Mouse (Mus musculus): Measurements from ENCODE around the gene 1500011B03Rik.
"Not testable (repeated sequence)": the region's sequence is repeated elsewhere in the genome, so short reads cannot be mapped to it uniquely, and the experiment has no call there.

Gene 1500011B03Rik

DNA sequence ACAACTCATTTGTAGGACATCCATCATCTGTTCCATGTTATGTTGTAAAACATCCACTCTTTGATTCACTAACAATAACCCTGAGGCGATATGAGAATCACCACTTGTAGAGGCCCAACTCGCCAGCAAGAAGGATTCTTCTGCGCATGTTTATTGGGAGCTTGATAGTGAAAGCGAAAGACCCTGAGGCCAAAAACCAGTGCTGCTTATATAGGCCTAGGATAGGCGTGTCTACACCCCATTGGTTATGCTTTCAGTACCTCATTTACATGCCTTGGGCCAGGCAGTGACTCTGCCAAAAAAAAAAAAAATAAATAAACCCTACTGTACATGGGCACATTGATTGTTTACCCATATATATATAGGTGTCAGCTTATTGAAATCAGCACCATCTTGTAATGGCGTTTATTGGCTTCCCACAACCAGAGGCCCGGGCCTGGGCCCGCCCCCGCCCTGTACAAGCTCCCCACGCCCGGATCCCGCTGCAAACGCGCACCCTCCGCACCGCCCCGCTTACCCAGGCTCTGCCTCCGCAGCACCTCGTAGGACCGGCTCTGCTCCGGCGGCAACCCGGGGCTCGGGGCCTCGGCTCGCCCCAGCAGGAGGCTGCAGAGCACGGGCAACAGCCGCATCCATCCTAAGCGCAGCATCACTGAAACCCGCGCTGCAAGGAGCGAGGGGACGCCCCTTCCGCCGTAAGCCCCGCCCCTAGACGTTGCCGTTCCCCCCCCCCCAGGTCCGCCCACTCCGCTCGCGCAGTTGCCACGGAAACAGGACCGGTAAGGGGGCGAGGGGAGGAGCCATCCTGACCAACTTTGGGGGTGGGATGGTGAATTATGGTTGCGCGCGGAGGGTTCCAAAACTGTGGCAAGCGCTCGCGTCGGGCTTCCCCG, at the start of gene 1500011B03Rik:
TSS of gene 1500011B03Rik (minus strand) at position 673 of the 893 bp plus-strand sequence.
- peak; percentile 42 to 60 for DNase-seq (ENCODE audit: low spot score in 2 of 2)

GRCm38 (mm10) chr5:114865279-114865678, 42.0 kb upstream of the 1500011B03Rik start:
- no peak for DNase-seq (ENCODE audit: low spot score in 2 of 2)

DNA sequence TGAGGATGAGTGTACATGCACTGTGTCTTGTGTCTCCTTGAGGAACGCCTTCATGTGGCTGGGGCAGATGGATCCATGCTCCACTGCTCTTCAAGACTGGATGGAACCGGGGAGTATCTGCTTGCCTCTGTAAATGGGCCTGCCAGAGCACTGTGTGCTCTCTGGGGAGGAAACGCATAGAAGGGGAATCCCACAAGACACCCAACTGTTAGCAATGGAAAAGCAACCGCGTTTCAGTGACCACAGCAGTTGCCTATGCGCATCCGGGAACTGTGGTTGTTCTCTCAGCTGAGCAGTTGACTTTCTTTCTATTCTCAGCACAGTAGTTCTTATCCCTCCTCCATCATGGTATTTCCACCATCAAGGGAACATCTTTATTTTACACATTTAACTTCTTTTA, 41.5 kb upstream of the 1500011B03Rik start:
- DNase-seq (ENCODE audit: low spot score in 2 of 2): no peak

GRCm38 (mm10) chr5:114861730-114862129, 38.5 kb upstream of the 1500011B03Rik start:
- DNase-seq (ENCODE audit: low spot score in 2 of 2): no peak

DNA sequence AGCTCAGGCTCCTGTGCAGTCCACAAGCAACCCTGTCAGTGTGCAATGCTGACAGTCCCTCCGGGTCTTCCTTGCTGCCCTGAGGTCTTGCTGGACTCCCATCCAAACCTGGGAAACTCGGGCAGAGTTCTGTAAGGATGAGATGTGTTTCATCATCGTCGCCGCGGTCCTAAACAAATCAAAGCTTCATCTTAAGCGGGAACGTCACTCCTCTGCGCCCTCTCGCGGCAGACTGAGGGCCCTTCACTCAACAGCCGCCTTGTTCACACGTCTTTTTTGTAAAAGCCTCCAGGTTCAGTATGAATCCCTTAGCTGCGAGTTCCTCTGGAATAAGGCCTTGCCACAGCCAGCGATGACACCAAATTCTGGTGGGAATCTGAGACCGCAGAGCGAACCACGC, 36.0 kb upstream of the 1500011B03Rik start:
- peak; percentile 61 to 74 for DNase-seq (ENCODE audit: low spot score in 2 of 2)

DNA sequence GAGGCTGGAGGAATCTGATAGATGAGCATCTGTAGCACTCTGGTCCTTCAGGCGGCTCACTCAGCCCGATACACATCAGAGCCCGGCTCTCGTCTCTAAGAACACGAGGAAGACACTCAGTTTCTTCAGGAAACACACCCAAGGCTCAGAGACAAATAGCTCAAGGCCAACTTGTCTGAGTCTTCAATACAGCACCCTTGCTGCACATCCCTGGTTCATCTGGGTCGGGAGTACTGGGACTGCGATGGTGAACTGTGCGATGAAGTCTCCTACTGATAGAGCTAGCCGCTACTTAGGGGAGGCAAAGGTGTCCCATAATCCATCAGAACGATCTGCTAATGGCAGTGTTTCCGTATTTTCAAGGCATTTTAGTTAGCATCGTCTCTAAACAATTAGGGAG, 35.3 kb upstream of the 1500011B03Rik start, which contains the start of gene Gm9936:
TSS of gene Gm9936 (minus strand) at position 101 of the 400 bp plus-strand sequence.
- DNase-seq (ENCODE audit: low spot score in 2 of 2): no peak

DNA sequence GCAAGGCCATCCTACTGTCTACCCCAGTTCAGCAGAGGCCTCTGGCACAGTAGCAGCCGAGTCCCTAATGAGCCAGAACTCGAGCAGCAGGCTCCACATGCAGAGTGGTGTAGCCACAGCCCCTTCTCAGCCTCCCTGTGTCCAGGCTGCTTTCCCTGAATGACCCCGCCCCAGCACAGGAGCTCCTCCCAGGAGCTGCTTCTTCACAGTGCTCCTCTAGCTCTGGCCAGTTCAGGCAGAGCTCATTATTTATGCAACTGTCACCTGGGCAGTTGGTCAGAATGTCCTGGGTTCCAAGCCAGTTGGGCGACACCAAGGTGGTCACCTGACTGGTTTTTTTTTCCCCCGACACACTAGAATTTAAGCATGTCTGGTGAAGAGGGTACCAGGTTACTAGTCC, 30.1 kb upstream of the 1500011B03Rik start, which contains the start of gene 4930519G04Rik:
TSS of gene 4930519G04Rik (plus strand) at position 301 of the 400 bp plus-strand sequence.
- not testable (repeated sequence) for DNase-seq (ENCODE audit: low spot score in 2 of 2)

DNA sequence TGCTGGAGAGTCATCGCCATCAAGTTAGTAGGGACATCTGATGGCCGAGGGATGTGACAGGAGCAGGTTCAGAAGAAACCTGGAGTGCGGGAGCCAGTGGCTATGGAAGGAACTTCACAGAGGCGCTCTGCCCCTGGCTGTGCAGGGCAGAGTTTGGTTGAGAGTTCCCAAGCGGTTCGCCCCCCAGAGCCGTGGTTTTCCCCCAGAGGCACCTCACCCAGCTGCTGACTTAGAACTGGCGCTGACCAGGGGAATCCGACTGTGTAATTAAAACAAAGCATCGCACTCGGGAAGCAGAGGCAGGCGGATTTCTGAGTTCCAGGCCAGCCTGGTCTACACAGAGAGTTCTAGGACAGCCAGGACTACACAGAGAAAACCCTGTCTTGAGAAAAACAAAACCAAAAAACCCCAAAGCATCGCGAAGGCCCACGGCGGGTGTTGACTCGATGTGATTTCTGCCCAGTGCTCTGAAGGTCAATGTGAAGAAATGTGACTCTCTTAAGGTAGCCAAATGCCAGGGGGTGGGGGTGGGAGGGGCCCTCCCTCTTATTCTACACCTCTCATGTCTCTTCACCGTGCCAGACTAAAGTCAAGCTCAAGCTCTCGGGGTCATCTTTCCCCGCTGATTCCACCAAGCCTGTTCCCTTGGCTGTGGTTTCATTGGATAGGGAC, 28.4 kb upstream of the 1500011B03Rik start:
- DNase-seq (ENCODE audit: low spot score in 2 of 2): no peak

GRCm38 (mm10) chr5:114844371-114844770, 21.1 kb upstream of the 1500011B03Rik start:
- DNase-seq (ENCODE audit: low spot score in 2 of 2): not testable (repeated sequence)

DNA sequence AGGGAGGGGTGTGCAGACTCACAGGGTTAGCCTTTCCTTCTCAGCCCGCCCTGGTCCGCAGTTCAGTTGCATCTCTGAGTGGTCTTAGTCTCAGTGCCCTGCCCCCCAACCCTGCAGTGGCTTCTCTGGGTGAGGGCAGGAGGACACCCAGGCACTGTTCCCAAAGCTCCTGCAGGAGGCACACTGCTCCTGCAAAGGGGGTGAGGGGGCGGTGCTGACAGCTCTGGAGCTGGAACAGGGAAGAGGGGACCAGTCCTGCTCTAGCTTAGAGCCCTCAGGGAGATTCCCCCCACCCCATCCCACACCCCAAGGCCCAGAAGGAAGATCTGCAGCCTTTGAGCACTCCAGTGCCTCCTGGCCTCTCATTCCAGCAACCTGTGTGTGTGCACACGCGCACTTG, 19.4 kb upstream of the 1500011B03Rik start:
- DNase-seq (ENCODE audit: low spot score in 2 of 2): no peak

DNA sequence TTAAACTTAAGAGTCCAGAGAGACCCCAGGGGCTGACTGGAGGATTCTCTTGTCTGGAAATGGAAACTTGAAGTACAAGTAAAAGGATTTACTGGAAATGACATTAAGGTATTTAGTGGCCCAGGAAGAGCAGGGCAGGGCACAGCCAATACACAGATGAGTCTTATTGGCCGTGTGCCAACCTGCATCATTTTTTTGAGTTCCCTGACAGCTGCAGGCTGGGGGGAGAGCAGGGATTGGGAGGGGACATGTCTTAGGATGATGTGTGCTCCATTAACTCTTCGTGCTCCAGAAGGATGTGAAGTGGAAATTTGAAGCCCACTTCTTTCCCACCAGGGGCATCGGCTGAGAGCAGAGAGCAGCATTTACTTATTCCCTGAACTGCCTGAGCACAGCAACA, 18.9 kb upstream of the 1500011B03Rik start:
- DNase-seq (ENCODE audit: low spot score in 2 of 2): not testable (repeated sequence)

DNA sequence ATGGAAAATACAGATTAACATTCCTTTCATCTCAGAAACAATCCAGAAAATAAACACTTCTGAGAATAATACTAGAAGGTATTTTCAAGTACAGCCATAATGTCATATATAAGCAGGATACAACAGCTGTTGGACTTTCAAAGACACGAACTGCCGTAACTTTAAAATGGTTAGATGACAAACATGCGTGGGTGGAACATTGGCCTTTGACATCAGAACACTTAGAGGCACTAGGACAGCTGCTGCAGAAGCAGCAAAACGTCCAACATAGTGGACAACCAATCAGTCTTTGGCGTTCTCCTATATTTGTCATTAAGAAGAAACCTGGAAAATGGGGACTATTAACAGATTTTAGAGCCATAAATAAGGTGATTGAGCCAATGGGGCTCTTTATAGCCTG, 17.2 kb upstream of the 1500011B03Rik start:
- DNase-seq (ENCODE audit: low spot score in 2 of 2): not testable (repeated sequence)

DNA sequence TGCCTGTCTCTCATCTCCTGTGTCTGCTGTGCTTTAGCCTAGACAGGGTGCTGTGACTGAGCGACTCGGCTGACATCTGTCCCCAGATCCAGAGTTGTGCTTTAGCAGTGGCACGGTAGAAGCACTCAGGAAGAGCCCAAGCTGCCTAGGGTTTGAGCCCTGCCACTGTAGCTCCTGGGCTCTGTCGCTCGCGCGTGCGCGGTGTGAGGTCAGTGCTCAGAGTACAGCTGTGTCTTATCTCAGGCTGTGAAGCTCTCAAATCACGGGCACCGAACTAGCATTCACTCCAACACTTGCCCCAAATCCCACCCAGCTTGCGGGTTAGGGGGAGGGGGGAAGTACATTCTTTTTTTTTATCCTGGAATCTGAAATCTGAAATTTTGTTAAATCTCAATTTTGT, 13.6 kb upstream of the 1500011B03Rik start:
- no peak for DNase-seq (ENCODE audit: low spot score in 2 of 2)

DNA sequence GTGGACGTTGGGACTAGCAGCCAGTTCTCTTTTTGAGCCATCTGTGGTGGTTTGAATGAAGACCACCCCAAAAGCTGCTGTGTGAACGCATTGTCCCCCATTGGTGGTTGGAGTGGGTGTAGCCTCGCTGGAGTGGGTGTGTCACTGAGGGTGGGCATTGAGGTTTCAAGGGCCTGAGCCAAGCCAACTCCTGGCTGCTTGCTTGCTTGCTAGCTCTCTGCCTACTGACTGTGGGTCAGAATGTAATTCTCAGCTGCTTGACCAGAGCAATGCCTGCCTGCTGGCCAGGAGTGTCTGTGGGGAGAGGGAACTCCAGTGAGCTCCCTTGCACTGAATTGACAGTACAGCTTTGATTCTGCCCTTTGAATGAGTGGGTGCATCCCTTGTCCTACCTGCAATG, 6.5 kb upstream of the 1500011B03Rik start:
- no peak for DNase-seq (ENCODE audit: low spot score in 2 of 2)

GRCm38 (mm10) chr5:114827427-114827826, 4.2 kb upstream of the 1500011B03Rik start:
- peak in 1 of 2 experiments; percentile 20 for DNase-seq (ENCODE audit: low spot score in 2 of 2)

- DNase-seq (ENCODE audit: low spot score in 2 of 2): peak; percentile 48 to 72
These were observed 2.9 kb upstream of the 1500011B03Rik start for GRCm38 (mm10) chr5:114825978-114826691.

DNA sequence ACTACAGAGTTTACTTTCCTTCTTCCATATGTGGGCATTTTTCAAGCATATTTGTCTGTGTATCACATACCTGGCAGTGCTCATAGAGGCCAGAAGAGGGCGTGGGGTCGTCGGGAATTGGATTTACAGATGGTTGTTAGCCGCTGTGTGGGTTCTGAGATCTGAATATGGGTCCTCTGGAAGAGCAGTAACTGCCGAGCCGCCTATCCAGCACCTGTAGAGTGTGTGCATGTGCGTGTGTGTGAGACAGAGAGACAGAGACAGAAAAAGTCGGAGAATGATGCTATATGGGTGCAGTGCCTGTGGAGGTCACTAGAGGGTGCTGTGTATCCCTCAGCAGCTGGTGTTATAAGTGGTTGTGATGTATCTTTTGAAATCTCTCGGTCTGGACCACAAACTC, 929 bp upstream of the 1500011B03Rik start:
- DNase-seq (ENCODE audit: low spot score in 2 of 2): peak in 1 of 2 experiments; percentile 17

DNA sequence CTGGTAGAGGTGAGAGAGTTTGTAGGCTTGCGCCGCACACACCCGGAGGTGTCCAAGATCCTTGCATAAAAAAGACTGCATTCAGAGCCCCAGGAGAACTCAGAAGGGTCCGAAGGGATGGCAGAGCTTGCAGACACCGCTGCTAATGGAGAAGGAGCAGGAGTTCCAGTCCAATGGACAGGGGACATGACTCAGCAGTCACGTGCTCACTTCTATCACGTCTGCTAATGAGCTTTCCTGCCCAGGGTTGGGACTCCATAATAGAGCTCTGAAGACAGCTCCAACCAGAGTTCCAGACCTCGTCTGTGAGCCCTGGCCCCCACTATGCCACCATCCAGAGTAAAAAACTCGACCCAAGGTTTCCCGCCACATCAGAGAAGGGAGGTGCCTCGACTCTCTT, 5.1 kb downstream of the 1500011B03Rik start:
- DNase-seq (ENCODE audit: low spot score in 2 of 2): no peak

DNA sequence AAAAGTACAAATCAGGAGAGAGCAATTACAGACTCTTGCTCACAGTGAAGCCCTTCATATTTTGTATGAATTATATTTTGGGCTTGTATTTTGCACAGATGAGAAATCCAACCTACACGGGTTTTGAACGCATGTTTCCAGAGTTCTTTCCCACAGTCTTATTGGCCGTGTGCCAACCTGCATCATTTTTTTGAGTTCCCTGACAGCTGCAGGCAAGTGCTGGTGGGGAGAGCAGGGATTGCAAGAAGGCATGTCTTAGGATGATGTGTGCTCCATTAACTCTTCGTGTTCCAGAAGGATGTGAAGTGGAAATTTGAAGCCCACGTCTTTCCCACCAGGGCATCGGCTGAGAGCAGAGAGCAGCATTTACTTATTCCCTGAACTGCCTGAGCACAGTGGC, 6.7 kb downstream of the 1500011B03Rik start:
- DNase-seq (ENCODE audit: low spot score in 2 of 2): no peak

DNA sequence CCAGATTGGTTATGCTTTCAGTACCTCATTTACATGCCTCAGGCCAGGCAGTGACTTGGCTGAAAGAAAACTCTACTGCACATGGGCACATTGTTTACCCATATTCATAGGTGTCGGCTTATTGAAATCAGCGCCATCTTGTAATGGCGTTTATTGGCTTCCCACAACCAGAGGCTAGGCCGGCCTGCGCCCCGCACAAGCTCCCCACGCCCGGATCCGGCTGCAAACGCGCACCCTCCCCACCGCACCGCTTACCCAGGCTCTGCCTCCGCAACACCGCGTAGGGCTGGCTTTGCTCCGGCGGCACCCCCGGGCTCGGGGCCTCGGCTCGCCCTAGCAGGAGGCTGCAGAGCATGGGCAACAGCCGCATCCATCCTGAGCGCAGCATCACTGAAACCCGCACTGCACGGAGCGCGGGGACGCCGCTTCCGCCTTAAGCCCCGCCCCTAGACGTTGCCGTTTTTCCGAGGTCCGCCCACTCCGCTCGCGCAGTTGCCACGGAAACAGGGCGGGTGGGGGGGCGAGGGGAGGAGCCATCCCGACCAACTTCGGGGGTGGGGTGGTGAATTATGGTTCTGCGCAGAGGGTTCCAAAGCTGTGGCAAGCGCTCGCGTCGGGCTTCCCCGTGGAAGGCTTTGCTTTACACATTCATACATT, 9.6 kb downstream of the 1500011B03Rik start:
- DNase-seq (ENCODE audit: low spot score in 2 of 2): peak; percentile 61 to 84

GRCm38 (mm10) chr5:114809826-114810225, 13.4 kb downstream of the 1500011B03Rik start:
- DNase-seq (ENCODE audit: low spot score in 2 of 2): no peak

Measured in urinary bladder, postnatal 36 days (tissue).